Mouse (Mus musculus): ENCODE data around the gene Map1b. TPM values are rescaled to one million over a fixed set of nuclear protein-coding genes. Genes with fewer than 3 reads are reported as not detected.
A peak's percentile ranks its signal among the peaks of the same experiment; 100 is the strongest.

Map1b gene
- polyA plus RNA-seq, 1 experiment from 2014 or later: 1,223 TPM

DNA sequence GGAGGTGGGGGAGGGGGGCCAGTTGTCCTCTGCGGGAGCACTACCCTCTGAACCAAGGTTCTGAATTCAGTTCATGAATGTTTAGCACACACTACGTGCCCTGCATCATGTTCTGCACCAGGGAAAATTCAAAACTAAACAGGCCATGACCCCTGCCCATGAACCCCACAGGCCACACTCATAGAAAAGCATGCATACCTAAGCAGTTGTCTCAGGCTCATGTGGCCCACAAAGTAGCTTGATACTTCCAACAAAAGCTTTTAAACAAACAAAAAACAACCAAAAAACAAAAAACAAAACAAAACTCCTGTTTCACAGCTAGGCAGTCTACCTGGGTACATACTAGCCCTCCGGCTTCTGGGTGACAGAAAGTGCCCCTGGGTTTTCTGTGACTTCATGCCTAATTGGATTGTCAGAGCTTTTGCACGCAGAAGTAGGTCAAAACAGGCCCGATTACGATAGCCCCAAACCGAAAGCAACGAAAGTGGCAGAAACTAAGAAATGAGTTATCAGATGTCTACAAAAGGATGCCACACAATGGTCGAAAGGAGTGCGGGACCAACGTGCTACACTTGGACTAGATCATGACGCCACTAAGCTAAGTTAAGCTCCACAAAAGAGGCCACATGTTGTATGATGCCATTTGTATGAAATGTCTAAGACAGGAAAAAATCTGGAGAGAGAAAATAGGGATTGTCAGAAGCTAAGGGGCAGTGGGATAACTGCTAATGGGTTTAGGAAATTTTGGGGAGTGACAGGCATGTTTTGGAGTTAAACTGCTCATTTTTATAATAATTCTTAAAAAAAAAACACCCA is 73.7 kb downstream of the Map1b start:
- WGBS: 32% methylated on average over 12 of the region's 12 CpGs
- Histone ChIP-seq H3K27ac (no peak overlapping the region), H3K9me3 (no peaks in the 10 kb centered on the region), H3K4me2 (replicated peaks) (peak overlapping the region; percentile 57), H3K27me3 (replicated peaks) (no peaks in the 10 kb centered on the region), H3K9ac (no peak overlapping the region), H3K4me3 (peak overlapping the region; percentile 16), H3K4me1 (peaks cover 57% of the 10 kb centered on the region), H3K36me3 (peaks cover 44% of the 10 kb centered on the region)
- ATAC-seq (ENCODE audit: low FRiP score, low read depth): no peak

GRCm38 (mm10) chr13:99441700-99442433 is 74.5 kb downstream of the Map1b start:
- H3K9ac ChIP-seq: no peak overlapping the region
- WGBS: 33% methylated on average over 18 of the region's 18 CpGs
- peaks cover 49% of the 10 kb centered on the region for H3K4me1 ChIP-seq
- H3K27ac ChIP-seq: no peak overlapping the region
- peak overlapping the region; percentile 57 for H3K4me2 ChIP-seq (replicated peaks)
- ATAC-seq (ENCODE audit: low FRiP score, low read depth): no peak
- peaks cover 52% of the 10 kb centered on the region for H3K36me3 ChIP-seq
- H3K27me3 ChIP-seq (replicated peaks): no peaks in the 10 kb centered on the region
- H3K4me3 ChIP-seq: 0 out of 2 replicates have a peak overlapping the region, but pooled peaks have one; percentile 16
- no peaks in the 10 kb centered on the region for H3K9me3 ChIP-seq

DNA sequence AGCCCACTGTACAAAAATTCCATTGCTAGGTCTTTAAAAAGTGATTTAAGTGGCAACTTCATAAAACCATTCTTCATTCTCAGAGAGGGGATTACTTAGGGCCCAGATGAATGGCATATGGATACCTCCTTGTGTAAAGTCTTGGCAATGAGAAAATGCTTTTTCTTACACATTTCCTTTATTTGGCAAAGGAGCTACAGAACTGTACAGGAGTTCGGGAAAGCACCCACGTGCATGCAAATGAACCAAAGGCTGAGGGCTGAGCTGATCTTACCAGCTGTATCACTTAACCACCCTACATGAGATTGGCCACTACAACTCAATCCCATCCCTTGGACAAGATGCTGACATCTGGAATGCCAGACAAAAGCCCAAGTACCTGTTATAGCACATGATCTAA is 76.1 kb downstream of the Map1b start:
- 100% methylated on average over 2 of the region's 2 CpGs for WGBS
- no peaks in the 10 kb centered on the region for H3K9me3 ChIP-seq
- ATAC-seq (ENCODE audit: low FRiP score, low read depth): no peak
- H3K27me3 ChIP-seq (replicated peaks): no peaks in the 10 kb centered on the region
- peaks cover 36% of the 10 kb centered on the region for H3K4me1 ChIP-seq
- no peak overlapping the region for H3K9ac ChIP-seq
- H3K4me2 ChIP-seq (replicated peaks): no peak overlapping the region
- H3K4me3 ChIP-seq: no peak overlapping the region
- H3K27ac ChIP-seq: no peak overlapping the region
- H3K36me3 ChIP-seq: peaks cover 69% of the 10 kb centered on the region

DNA sequence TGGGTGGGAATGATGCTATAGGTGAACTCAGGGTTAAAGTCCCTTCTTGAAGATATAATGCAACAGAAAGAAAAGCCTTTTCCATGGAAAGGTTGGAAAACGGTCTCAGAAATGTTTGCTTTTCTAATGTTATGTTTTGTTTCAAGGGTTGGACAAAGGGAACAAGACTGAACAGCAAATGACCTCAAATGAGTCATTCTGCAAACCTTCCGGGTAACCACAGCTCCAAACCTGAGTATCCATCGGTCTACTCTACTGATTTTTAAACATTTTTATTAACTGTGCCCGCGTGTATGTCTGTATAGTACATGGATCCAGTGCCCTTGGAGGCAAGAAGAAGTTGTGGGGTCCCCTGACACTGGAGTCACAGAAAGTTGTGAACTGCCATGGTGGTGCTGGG is 77.0 kb downstream of the Map1b start:
- 95% methylated on average over 5 of the region's 5 CpGs for WGBS
- ATAC-seq (ENCODE audit: low FRiP score, low read depth): no peak
- H3K4me1 ChIP-seq: peaks cover 28% of the 10 kb centered on the region
- no peak overlapping the region for H3K27ac ChIP-seq
- peaks cover 77% of the 10 kb centered on the region for H3K36me3 ChIP-seq
- H3K9ac ChIP-seq: no peak overlapping the region
- H3K9me3 ChIP-seq: no peaks in the 10 kb centered on the region
- H3K27me3 ChIP-seq (replicated peaks): no peaks in the 10 kb centered on the region
- no peak overlapping the region for H3K4me2 ChIP-seq (replicated peaks)
- no peak overlapping the region for H3K4me3 ChIP-seq

DNA sequence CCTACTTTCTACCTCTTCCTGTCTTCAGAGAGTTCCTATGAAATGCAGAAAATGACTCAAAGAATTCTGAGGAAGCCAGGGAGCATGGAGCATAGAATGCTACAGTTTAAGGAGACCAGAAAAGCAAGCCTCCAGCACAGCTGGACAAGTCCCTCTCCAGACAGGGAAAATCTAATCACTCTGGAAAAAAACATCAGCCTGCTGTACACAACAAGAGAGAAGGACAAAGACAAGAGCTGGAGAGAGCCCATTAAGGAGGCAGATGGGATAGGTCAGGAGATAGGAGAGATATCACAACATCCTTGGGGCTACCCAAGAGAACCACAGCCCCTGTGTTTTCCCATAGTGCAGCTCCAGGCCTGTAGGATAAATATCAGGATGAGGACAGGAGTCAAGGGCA is 79.3 kb downstream of the Map1b start:
- Histone ChIP-seq H3K27ac (no peak overlapping the region), H3K4me3 (no peak overlapping the region), H3K9ac (no peak overlapping the region), H3K4me2 (replicated peaks) (no peak overlapping the region), H3K36me3 (peaks cover 100% of the 10 kb centered on the region), H3K9me3 (no peaks in the 10 kb centered on the region), H3K4me1 (peaks cover 8% of the 10 kb centered on the region), H3K27me3 (replicated peaks) (no peaks in the 10 kb centered on the region)
- ATAC-seq (ENCODE audit: low FRiP score, low read depth): no peak

DNA sequence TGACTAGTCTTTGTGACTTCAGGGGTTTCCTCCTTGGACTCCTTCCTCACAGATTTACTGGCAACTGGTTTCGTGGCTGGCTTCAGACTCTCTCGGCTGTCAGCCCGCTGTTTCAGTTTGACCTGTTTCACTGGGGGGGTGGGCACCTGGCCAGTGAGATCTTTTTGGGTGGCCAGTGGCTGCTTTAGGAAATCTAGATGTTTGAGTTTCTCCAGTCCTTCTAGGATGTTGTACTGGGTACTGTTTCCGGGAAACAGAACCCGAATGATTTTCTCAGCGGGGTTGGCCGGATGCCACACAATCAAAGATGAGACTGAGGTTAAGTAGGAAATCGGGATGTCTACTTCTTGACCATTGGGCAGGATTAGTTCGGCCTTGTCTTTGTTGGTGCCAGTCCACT is 81.8 kb downstream of the Map1b start:
- H3K4me2 ChIP-seq (replicated peaks): no peak overlapping the region
- 96% methylated on average over 9 of the region's 9 CpGs for WGBS
- no peak for ATAC-seq (ENCODE audit: low FRiP score, low read depth)

DNA sequence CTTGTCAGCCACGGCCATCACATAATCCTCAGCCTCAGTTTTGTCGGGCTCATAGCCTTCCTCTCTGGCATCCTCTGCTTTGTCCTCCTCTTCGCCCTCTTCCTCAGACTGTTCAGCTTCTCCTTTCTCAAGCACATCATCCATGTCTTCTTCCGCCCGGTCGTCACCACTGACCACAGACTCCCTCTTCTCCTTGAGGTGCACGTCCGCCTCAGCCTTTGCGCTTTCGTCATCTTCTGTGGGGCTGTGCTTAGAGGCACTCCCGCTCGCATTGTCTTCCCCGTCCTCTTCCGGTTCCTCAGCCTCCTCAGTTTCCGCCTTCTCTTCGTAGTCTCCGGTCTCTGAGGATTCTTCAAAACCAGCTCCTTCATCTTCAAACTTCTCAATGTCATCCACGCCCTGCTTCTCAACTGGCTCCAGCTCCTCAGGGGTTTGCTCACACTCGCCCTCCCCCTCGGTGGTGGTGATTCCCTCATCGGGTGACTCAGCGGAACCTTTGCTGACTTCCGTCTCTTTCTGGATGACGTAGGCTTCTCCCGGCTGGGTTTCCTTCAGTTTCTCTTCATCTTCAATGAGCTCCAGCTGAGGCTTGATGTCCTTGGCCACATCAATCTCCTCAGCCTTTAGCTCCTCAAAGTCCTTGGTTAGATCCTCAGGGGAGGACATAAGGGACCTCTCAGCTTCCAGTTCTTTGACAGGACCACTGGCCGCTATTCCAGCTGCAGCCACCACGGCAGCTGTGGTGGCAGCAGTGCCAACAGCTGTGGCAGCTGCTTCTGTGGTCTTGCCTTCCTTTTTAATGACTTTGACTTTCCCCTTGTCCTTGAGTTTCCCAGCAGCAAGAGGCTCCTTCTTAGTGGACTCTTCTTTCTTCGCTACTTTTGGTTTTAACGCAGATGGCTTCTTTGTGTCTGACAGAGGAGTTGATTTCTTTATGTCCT is 83.0 kb downstream of the Map1b start:
- no peaks in the 10 kb centered on the region for H3K27me3 ChIP-seq (replicated peaks)
- H3K4me3 ChIP-seq: no peak overlapping the region
- H3K4me2 ChIP-seq (replicated peaks): no peak overlapping the region
- no peak for ATAC-seq (ENCODE audit: low FRiP score, low read depth)
- no peaks in the 10 kb centered on the region for H3K9me3 ChIP-seq
- no peak overlapping the region for H3K9ac ChIP-seq
- no peak overlapping the region for H3K27ac ChIP-seq
- peaks cover 99% of the 10 kb centered on the region for H3K36me3 ChIP-seq
- 95% methylated on average over 29 of the region's 29 CpGs for WGBS
- H3K4me1 ChIP-seq: no peaks in the 10 kb centered on the region

More for the DNA sequence above, 81.8 kb downstream of the Map1b start:
- H3K9ac ChIP-seq: no peak overlapping the region
- no peaks in the 10 kb centered on the region for H3K27me3 ChIP-seq (replicated peaks)
- no peak overlapping the region for H3K27ac ChIP-seq
- no peaks in the 10 kb centered on the region for H3K9me3 ChIP-seq
- H3K4me3 ChIP-seq: no peak overlapping the region
- peaks cover 100% of the 10 kb centered on the region for H3K36me3 ChIP-seq
- no peaks in the 10 kb centered on the region for H3K4me1 ChIP-seq

DNA sequence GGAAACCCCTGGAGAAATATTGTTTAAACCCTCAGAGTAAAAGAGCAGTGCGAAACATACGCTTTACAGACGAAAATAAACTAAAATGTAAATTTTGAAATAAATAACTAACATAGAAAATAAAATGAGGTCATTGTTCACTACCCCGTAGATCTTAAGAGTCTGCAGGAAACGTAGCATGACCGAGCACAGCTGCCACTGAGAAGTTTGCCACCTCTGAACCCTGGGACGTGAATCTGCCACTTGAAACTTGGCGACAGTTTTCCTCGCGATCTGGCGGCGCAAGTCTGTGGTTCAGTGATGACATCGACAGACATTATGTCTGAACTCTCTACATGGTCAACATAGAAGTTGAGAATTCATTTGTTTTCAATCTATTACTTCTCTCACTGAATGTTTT is 92.8 kb downstream of the Map1b start:
- no peaks in the 10 kb centered on the region for H3K9me3 ChIP-seq
- H3K36me3 ChIP-seq: peaks cover 67% of the 10 kb centered on the region
- no peak overlapping the region for H3K27ac ChIP-seq
- 55% methylated on average over 13 of the region's 13 CpGs for WGBS
- no peak overlapping the region for H3K4me2 ChIP-seq (replicated peaks)
- no peak for ATAC-seq (ENCODE audit: low FRiP score, low read depth)
- H3K9ac ChIP-seq: no peak overlapping the region
- no peak overlapping the region for H3K4me3 ChIP-seq
- no peaks in the 10 kb centered on the region for H3K27me3 ChIP-seq (replicated peaks)
- no peaks in the 10 kb centered on the region for H3K4me1 ChIP-seq

DNA sequence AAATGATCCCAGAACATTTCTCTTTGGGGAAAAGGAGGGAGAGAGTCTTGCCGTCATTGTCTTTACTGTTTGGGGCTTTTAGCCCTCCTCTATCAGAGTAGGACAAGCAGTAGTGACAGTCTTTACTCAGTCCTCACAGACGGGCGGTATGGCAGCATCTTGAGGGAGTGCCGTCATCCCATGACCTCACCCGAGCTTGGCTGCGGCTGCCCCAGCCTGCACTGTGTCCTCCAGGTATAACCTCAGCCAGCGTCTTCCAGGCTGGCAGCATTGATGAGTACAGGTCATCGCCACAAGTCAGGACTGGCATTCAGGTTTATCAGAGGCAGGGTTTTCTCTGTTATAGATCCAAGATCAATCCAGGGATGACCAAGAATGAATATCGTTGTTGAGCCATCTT is 99.7 kb downstream of the Map1b start:
- WGBS: 88% methylated on average over 9 of the region's 9 CpGs
- Histone ChIP-seq H3K36me3 (peaks cover 26% of the 10 kb centered on the region), H3K27ac (no peak overlapping the region), H3K27me3 (replicated peaks) (no peaks in the 10 kb centered on the region), H3K9me3 (no peaks in the 10 kb centered on the region), H3K4me2 (replicated peaks) (no peak overlapping the region), H3K4me1 (peaks cover 36% of the 10 kb centered on the region), H3K4me3 (no peak overlapping the region), H3K9ac (no peak overlapping the region)
- ATAC-seq (ENCODE audit: low FRiP score, low read depth): no peak

DNA sequence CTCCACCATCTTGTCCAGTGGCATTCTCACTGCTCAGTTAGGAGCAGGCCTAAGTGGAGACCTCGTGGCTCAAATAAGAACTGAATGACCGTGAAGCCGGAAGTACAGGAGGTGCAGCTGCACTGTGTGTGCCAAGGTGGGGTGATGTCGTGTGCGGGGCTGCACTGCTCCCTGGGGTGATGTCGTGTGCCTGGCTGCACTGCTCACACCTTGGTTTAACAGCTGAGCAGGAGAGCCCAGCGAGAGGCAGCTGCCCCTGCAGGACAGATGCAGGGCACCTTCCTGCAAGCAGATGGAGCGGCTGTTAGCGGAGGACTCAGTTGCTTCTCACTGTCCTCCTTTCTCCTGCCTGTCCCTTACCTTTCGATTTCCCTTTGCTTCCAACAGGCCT is 102.0 kb downstream of the Map1b start:
- H3K4me3 ChIP-seq: no peak overlapping the region
- H3K36me3 ChIP-seq: peaks cover 25% of the 10 kb centered on the region
- H3K4me1 ChIP-seq: peaks cover 36% of the 10 kb centered on the region
- no peak overlapping the region for H3K4me2 ChIP-seq (replicated peaks)
- H3K27ac ChIP-seq: no peak overlapping the region
- no peaks in the 10 kb centered on the region for H3K9me3 ChIP-seq
- peak overlapping the region; percentile 17; the same call in 1 of the 2 replicates for H3K9ac ChIP-seq
- peak; percentile 26; the same call in 1 of the 2 replicates for ATAC-seq (ENCODE audit: low FRiP score, low read depth)
- no peaks in the 10 kb centered on the region for H3K27me3 ChIP-seq (replicated peaks)
- 43% methylated on average over 10 of the region's 10 CpGs for WGBS

GRCm38 (mm10) chr13:99413481-99414351 is 102.6 kb downstream of the Map1b start:
- no peak overlapping the region for H3K4me3 ChIP-seq
- 29% methylated on average over 13 of the region's 13 CpGs for WGBS
- ATAC-seq (ENCODE audit: low FRiP score, low read depth): peak; percentile 60
- no peak overlapping the region; the same call in 1 of the 2 replicates for H3K27ac ChIP-seq
- H3K27me3 ChIP-seq (replicated peaks): no peaks in the 10 kb centered on the region
- no peaks in the 10 kb centered on the region for H3K9me3 ChIP-seq
- no peak overlapping the region for H3K4me2 ChIP-seq (replicated peaks)
- H3K9ac ChIP-seq: no peak overlapping the region
- H3K36me3 ChIP-seq: peaks cover 25% of the 10 kb centered on the region
- peaks cover 39% of the 10 kb centered on the region for H3K4me1 ChIP-seq

All from neural tube, embryonic 12.5 days (tissue).